Mouse (Mus musculus) lung, postnatal 14 days (tissue): Measurements from ENCODE around the gene Gpalpp1.

Experiments
- DNase-seq: peaks from one replicate; pipeline ENCODE4 v3.0.0; 2021

The Gpalpp1 gene

DNA sequence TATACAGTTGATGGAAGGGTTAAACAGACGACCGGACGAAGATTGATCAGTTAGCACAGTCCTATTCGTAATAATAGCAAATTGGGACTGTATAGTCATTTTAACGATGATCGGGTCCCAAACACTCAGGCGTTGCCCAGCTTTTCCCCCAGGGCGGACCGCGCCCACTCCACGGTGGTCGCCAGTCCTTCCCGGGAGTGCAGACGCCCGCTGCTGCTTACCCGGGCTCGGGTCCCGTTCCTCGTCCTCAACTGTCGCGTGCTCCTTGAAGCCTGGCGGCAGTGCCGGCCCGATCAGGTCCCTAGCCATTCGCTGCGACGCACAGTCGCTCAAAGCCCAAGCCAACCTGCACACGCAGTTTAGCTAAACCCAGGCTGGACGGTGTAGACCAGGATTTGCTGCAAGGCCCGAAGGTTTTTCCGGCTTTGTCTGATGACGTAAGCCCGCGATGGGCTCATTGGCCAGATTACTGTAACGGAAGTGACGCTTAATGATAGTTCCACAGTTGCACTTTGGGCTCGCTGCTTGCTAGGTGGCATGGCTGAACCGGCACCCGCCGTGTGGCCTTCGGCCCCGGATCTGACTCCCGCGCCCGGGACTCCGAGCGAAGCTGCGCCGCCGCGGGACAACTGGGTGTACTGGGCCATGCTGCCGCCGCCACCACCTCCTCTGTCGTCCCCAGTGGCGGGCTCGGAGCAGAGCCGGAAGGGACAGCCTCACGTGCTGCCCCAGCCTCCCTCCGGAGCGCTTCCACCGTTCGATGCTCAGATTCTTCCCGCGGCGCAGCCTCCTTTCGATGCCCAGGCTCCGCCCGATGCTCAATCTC is at the start of gene Gpalpp1, which contains the start of gene Nufip1:
TSS of gene Gpalpp1 (minus strand) at position 365 of the 826 bp plus-strand sequence.
TSS of gene Nufip1 (plus strand) at position 496 of the 826 bp plus-strand sequence.
- peak; percentile 85 for DNase-seq

DNA sequence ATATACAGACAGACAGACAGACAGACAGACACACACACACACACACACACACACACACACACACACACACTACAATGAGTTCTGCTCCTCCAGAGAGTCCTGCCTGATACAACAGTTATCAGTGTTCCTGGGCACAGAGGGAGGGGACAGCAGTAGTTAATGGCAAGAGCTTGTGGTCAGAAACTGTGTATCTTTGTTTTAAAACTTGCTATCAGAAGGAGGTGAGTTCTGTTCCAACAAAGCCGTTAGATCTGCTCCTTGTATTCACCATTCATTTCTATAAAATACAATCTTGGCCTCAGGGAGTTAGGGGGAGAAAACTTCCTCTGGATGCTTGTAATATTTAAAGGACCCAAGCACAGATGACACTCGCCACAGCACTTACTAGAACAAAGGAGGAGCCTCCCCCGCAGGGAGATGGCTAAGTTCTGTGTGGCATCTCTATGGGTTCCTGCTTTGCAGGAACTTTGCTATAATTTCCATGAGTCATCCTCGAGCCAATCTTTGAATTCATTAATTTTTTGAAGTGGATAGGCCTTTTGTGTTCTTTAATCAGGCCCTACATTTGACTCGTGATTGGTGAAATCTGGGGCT is 47.7 kb upstream of the Gpalpp1 start:
- DNase-seq, result no peak

DNA sequence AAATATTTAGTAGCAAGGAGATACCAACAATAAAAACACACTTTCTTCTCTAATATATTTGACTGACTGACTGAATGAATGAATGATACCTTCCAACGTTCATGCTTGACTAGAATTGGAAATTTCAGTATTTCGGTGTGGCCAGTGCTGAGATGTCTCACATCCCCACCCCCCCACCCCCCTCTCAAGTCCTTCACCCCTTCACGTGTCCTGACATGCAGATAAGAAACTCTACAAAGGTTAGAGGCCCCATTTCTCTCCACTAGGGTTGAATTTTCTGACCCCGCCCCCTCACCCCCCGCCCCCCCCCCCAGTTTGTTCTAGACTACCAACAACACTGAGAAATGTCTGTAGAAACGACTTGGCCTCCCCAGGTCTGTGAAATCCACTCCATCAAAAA is 43.3 kb upstream of the Gpalpp1 start:
- DNase-seq, result no peak

DNA sequence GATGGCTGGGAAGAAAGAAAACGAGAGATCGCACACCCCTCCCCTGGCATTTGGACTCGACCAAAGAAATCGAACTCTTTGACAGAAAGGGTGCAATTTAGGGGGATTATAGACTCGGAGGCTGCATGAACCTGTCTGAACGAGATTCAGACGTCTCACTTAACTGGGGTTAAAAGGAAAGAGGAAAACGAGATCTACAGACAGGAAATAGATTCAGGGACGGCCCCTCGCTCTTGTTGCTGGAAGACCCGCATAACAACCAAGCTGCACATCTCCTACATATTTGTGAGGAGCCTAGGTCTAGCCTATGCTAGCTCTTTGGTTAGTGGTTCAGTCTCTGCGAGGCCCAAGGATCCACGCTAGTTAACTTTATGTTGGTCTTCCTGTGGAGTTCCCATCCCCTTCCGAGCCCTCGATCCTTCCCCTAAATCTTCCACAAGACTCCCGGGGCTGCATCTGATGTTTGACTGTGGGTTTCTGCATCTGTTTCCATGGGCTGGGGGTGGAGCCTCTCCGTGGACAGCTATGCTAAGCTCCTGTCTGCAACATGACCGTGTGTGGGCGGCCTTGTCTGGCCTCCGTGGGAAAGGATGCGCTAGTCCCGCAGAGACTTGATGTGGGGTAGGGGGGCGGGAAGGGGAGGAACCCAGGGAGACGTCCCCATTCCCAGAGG is 42.6 kb upstream of the Gpalpp1 start:
- no peak for DNase-seq

DNA sequence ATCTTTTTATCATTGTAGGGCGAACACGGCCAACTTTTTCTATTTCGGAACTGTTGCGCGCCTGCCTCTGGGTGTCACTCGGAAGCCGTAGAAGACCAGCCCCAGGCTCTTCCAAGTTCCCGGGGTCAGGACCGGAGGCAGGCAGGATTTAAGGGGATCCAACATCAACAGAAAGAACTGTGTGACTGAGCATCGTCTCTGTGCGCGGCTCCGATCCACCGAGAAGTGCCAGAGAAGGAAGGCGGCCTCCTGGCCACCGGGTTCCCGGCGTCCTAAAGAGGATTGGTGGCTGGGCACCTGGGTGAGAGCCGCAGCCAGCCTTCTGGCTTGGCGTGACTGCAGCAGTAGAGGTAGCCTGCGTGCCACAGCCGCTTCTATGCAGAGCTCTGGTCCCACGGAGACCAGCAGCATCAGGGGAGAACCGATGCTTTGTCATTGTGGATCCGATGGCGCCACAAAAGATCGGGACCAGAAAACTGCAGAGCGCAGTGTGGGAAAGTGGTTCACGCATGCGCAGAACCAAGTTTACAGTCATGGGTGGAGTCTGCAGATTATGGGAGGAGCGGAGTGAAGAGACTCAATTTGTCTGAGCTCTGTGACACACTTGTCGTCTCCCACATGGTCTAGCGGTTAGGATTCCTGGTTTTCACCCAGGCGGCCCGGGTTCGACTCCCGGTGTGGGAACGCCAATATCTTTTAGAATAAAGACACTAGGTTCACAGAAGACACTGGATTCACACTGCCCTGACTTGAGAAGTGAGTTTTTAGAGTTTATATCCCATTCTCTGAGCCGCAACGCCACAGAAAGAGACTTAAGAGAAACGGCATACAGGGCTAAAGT is 41.8 kb upstream of the Gpalpp1 start:
- peak; percentile 97 for DNase-seq

DNA sequence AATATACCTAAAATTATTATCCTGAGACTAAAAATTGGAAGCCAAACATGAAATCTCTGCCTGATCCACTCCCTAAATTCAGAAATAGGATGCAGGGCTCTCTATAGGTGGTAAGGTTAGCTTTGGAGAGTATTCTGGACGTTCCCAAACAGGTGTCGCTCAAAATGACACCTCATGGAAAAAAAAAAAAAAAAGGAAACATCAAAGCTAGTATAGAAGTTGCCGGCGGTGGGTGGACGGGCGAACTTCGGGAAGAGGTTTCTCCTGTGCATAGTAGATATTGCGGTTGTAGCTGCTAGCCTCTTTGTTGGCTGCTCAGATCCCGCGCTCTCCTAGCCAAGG is 41.2 kb upstream of the Gpalpp1 start:
- no peak for DNase-seq

DNA sequence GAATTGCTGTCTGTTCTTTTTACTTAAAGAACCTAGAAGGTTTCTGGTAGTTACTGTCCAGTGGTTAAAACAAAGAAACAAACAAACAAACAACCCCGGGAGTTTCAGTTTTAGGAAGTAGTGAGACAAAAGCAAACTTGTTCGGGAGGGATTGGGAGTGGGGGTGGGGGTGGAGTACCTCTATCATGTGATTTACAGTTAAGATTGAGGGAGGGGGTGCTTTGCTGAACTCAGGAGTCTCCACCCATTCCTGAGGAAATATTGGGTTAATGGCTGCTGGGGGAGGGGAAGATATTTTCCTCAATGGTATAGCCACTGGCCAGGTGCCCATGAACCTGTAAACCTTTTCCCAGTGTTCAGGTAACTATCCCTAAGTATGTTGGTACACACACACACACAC is 40.5 kb upstream of the Gpalpp1 start:
- no peak for DNase-seq

DNA sequence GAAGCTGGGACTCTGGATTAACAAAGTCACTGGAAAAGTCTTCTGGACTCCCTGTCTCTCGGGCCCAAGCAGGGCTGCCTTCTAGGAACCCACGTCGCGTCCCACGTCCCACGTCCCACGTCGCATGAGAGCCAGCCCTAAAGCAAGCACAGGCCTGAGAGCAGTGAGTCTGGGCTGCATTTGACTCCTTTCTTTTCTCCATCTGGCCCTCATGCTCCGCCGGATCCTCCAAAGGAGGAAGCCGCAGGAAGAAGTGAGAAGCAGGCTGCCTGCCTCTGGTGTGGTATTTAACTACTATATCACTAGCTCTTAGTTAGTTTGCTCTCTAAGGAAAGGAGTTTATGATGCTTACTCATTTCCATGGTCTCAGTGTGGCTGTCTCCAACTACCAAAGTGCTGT is 39.9 kb upstream of the Gpalpp1 start:
- DNase-seq, result no peak

DNA sequence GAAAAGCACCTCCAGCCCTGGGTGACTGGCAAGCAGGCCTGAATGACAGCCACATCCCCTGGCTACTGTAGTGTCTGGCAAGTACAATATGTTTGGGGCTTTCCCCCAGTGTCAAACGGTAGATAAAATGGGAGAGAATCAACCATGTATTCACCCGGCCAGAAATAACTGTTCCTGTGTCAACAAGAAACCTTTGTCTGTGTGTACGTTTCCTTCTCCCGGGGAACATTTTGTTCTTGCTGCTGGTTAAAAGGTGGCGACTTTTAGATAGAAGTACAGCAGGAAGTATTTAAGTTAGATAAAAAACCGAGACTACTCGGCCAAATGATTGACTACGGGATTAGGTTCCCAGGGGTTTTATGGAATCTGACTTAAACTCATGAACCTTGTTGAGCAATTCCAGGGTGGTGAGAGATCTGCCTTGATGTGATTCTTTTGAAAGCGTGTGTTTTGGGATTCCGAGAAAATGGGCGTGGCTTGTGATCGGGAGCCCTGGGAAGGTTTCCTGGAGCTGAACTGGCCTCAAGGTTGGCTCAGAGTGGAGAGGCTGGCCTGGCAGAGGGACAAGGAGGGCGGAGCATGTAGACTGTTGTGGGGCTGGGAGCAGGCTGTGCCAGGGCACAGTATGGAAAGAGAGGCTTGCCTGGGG is 39.1 kb upstream of the Gpalpp1 start:
- DNase-seq, result peak; percentile 89

DNA sequence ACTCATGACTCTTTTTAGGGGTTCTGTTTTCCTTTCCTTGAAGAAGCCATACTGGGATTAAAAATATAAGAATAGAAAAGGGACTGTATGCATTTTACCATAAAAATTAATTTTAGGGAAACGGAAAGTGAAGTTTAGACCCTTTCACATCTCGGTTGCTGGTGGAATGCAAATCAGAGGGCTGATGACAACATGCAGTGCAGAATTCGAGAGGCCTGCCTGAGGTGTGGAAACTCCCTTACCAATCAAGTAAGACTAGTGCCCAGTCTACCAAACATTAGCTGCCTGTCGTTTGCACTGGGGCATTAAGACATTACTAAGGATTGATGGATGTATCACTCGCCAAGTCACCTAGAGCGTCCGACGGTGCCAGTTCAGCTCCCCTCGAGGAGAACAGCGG is 37.7 kb upstream of the Gpalpp1 start:
- DNase-seq, result no peak

DNA sequence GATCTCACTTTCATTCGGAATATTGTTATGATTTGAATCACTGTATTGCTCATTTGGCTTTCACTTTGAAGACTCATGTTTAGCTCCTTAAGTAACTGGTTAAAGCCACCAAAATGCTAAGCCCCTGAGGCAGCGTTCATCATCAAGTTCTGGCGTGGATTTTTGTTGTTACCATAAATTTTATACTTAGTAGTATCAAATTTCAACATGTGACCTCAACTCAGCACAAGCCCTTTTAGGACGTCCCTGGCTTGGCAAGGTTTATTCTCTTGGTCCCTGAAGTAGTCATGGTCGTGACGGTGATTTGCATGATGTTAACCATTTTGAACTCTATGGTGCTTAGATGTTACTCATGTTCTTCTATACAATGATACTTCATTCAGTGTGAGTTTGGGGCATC is 36.5 kb upstream of the Gpalpp1 start:
- no peak for DNase-seq

DNA sequence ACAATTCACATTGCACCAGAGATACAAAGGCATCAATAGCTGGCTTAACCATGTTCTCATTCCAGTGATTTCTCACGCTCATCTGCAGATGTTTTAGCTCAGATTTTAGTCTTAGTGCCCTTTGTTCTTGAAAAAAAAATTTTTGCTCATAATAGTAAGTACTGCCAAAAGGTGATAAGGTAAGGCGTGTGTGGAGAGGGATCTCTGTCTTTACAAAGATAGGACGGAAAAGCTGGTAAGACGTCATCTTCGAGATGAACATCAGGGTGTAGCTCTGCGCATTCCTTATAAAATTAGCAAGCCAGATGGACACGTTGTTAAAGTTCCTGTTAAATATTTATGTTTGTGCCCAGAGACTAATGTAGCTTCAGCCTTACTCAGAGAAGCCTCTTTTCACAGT is 35.3 kb upstream of the Gpalpp1 start:
- no peak for DNase-seq

DNA sequence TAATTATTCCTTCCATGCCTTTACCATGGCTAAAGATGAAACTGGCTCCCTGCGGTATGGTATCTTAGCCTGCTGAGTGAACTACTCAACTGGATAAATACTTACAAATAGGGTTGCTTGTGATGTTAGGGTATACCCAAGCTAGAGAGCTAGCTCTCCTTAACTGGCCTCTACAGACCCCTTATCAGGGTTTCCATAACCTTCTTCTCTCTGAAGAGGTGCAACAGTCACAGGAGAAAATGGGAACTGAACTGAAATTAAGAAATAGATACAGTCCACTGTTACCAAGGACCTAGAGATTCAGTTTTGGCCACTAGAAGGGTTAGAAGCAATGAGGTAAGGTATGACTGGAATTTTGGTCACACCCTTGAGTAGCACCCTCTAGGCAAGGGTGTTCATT is 34.7 kb upstream of the Gpalpp1 start:
- DNase-seq, result no peak

DNA sequence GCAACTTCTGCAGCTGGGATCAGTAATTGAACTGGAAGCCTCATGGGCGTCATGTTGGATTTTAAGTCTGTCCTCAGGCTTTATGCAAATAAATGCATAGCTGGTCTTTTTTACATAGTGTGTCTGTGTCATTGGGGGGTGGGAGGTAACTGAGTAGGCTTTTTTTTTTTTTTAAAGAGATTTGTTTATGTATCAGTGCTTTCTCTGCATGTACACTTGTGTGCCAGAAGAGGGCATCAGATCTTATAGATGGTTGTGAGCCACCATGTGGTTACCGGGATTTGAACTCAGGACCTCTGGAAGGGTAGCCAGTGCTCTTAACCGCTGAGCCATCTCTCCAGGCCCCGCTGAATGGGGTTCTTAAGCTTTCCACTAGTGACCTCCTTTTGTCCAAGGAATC is 24.4 kb upstream of the Gpalpp1 start:
- no peak for DNase-seq

DNA sequence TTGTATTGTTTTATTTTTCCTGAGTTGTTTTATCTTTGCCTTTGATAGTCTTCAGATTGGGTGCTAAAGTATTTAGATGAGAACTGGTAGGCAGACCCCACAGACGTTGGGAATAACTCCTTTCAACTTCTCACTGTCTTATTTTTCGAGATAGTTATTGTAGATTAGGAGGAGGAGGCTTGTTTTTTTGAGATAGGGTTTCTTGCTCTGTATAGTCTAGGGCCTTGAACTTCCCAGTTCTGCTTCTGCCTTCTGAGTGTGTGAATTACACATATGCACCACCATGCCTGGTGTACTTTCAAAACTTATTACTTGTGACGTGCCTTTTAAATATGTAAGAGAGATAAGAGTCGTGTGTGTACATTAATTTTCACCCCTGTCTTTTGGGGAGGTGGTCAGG is 17.6 kb upstream of the Gpalpp1 start:
- DNase-seq, result no peak

DNA sequence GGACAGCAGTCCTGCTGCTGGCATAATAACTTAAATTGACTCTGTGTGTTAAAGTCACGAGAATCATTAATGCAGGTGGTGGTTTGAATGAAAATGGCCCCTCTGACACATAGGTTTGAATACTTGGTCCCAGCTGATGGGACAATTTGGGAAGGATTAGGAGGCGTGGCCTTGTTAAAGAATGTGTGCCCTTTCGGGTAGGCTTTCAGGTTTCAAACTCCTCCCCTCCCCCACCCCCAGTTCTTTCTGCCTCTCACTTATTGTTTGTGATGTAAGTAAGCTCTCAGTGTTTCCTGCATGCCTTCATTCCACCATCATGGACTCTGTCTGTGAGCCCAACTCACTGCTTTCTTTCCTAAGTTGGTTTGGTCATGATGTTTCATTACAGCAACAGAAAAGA is 16.8 kb upstream of the Gpalpp1 start:
- no peak for DNase-seq

DNA sequence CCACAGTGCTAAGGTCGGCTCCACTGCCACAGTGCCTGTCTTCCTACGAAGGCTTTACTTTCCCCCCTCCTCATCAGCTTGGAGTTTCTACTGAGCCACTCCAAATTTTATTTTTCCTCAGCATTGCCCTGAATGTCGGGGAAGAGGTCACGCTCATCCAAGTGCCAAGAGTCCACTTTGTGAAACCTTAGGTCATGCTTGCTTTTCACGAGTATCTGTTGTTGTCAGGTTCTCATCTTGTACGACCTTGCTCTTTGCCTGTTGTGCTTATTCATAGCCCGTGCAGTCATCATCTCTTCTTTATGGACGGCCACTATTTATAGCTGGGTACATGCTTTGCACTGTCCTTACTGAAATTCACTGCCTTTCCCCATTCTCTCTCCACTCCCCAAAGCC is 12.1 kb upstream of the Gpalpp1 start:
- no peak for DNase-seq

DNA sequence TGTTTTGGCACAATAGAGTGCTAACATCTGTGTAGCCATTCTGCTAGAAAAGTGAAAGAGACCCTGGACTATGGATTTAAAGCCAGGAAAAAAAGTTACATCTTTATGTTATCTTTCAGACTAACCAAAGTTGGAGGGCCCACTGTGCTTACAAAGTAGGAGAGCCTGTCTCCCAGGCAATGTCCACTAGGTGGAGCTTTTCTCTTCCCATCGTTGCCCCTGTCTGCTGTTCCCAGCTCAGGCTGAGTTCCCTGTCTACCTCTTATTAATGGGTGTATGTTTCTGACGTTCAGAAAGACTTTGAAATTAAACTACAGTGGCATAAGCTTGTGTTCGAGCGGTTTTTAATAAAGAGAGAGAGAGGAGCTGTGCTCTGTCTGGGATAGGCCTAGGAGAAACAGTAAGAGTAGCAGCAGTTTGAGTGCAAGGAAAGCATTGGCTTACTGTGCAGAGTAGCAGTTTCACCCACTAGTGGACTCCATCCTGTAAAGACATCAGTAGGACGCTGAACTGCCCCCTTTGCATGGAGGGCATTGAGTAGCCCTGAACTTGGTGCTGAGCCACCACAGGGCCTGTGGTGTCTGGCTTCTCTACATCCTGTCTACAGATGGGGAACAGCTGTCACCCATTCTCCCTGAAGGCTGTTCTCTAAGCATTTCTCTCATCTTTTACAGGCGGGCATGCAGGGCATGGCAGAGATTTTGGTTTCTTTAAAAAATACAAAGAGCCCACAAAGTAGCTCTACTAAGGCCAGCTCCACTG is 11.5 kb upstream of the Gpalpp1 start:
- DNase-seq, result peak; percentile 59

DNA sequence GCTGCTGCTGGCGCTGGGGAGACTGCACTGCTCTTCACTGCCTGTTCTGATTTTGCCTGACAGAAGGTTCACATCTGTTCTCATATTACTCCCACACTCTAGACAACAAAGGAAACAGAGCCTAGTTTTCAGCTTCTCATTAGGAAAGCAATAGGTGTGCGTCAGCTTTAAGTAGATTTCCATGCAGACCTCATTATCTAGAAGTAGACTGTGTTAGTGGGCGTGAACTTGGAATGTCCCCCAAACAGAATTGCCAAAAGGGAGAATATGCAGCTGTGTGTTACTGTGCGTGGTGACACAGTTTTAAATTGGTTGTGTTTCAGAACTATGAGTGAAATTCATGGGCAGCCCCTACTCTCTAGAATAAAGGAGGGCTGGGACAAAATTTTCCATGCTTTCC is 9.9 kb upstream of the Gpalpp1 start:
- no peak for DNase-seq

DNA sequence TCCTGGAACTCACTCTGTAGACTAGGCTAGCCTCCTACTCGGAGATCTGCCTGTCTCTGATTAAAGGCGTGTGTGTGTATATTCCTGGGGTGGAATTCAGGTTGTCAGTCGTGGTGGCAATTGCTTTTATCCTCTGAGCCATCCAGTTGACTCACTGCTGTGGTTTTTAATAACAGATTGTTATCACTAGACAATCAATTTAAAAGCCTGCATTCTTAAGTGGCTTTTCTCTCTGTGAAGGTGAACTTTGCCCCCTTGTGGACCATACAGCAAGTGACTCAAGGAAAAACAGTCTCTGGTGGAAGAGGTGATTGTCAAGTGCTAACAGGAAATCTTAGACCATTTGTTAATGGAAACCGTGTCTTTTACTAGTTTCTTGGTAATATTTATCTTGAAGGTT is 8.4 kb upstream of the Gpalpp1 start:
- DNase-seq, result no peak

DNA sequence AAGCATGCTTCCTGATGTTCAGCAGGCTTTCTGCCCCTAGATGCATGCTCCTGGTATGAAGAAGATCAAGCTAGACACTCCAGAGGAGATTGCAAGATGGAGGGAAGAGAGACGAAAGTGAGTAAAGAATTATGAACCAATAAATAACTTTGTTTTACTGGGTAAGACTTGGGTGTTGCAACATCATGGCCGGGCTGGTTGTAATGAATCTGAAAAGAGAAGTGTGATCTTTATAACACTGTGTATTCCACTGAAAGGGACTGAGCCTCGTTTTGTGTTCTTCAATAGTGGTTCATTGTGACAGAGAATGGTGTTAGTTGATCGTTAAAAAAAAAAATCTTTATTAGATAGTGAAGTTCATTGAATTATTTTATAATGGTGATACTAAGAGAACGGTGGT is 5.2 kb upstream of the Gpalpp1 start:
- DNase-seq, result no peak

DNA sequence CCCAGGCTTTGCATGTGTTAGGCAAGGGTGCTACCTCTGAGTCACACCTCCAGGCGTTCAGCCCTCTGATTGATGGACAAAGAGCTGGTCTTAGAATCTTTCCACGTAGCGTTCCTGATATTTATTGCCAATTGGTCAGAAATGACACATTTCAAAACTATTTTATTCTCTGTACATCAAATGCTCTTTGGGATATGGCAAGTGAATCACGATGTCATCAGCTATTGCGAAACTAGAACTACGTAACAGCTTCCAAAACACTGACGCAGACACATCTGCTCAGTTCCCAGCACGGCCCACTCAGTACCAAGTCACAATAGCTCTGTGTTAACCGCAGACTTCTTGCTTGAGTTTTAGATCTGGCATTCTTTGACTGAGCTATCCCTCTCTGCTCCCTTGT is 11.0 kb downstream of the Gpalpp1 start:
- no peak for DNase-seq
